Comparison of ENCODE assay signal across 11 mouse cellular contexts in genomic region chr16:24991059-24991541, GRCm38 (mm10).
A peak's percentile ranks its signal among the peaks of the same experiment; 100 is the strongest.
DNase-seq lines count a peak whose midpoint lies in the region; ATAC-seq lines count a peak whose summit lies in the region.
"Had no signal": no experiment of that assay in that cellular context is flagged by ENCODE, and none has a peak within 500 bp of the region (broad histone marks: within the 10 kb centered on the region; RNA-seq: fewer than 3 reads in every experiment).

No protein-coding gene starts in this region.

- intact Hi-C loops in left cerebral cortex, postnatal 10 days (cut with DNase I) = no loop called here

- no peak overlapping the region for H3K9ac ChIP-seq in liver, embryonic 12.5 days
- H3K9ac ChIP-seq: heart, embryonic 13.5 days; liver, embryonic 14.5 days had no signal

- no peak overlapping the region for H3K4me2 ChIP-seq in liver, embryonic 12.5 days

- no peaks in the 10 kb centered on the region for H3K9me3 ChIP-seq in liver, embryonic 12.5 days (replicated peaks)
- H3K9me3 ChIP-seq: heart, embryonic 13.5 days had no signal

- H3K36me3 ChIP-seq in liver, embryonic 12.5 days = no peaks in the 10 kb centered on the region
- H3K36me3 ChIP-seq: heart, embryonic 13.5 days had no signal

- peak; percentile 7 for DNase-seq in lung, postnatal 36 days
- DNase-seq in lung, postnatal 10 days = no peak
- DNase-seq in left cerebral cortex, postnatal 10 days (ENCODE audit: extremely low spot score in 1 of 2, low spot score in 2 of 2) = peak; percentile 23 to 66
- DNase-seq in telencephalon, adult 2 months (ENCODE audit: low read depth, low spot score) = peak; percentile 81
- no peak for DNase-seq in kidney, adult 18-20 months

- H3K27me3 ChIP-seq in liver, embryonic 12.5 days (replicated peaks) = no peaks in the 10 kb centered on the region
- H3K27me3 ChIP-seq: CH12.LX; heart, embryonic 13.5 days had no signal

- WGBS in liver, embryonic 12.5 days (ENCODE audit: insufficient replicate concordance) = 78% methylated on average over 10 of the region's 10 CpGs

- peak; percentile 76 for ATAC-seq in frontal cortex, adult (ENCODE audit: low TSS enrichment)
- no peak for ATAC-seq in monocyte, adult 5-6 weeks (replicated peaks; ENCODE audit: insufficient number of reproducible peaks, low FRiP score, low TSS enrichment, poor library complexity, severe bottlenecking)
- ATAC-seq in liver, embryonic 12.5 days = no peak

- H3K27ac ChIP-seq in liver, embryonic 12.5 days = no peak overlapping the region
- H3K27ac ChIP-seq: liver, embryonic 14.5 days had no signal

- H3K4me1 ChIP-seq in liver, embryonic 12.5 days = no peaks in the 10 kb centered on the region

- H3K4me3 ChIP-seq in liver, embryonic 12.5 days = no peak overlapping the region
- H3K4me3 ChIP-seq: heart, embryonic 13.5 days had no signal

Comparison
In these comparisons a context has a peak if more than half of its experiments do, and no peak if none do; other contexts are left out.
1. DNase-seq: peak in lung, postnatal 36 days (single experiment), left cerebral cortex, postnatal 10 days (2 of 2) and telencephalon, adult 2 months (single experiment); none in lung, postnatal 10 days (single experiment) and kidney, adult 18-20 months (single experiment).